Mouse (Mus musculus) layer of hippocampus, adult 2 months (tissue): ENCODE results near the gene Gm6408. TPM values are rescaled to one million over a fixed set of nuclear protein-coding genes. Genes with fewer than 3 reads are reported as not detected.
A peak's percentile ranks its signal among the peaks of the same experiment; 100 is the strongest.
"Not testable (repeated sequence)": the region's sequence is repeated elsewhere in the genome, so short reads cannot be mapped to it uniquely, and the experiment has no call there.

Experiments used
- DNase-seq, 2 experiments: peaks; one replicate each; pipeline ENCODE4 v3.0.0; 2022; ENCODE audit warnings: low spot score in 2 of 2
- H3K27ac ChIP-seq: fragments of 200-600 bp; 2 replicates; pipeline ENCODE4 v1.8.1; 2022
- H3K4me3 ChIP-seq: fragments of 200-600 bp; 2 replicates; pipeline ENCODE4 v1.8.1; 2022; ENCODE audit warnings: mild to moderate bottlenecking
- CTCF ChIP-seq: fragments of 200-600 bp; conservative IDR thresholded peaks from 2 replicates; pipeline ENCODE4 v1.8.1; 2022; ENCODE audit warnings: antibody characterized with exemption, mild to moderate bottlenecking, moderate library complexity
- long read RNA-seq, 2 experiments: library from polyadenylated mRNA; stranded (forward); transcript quantifications; one replicate each; pipeline ENCODE4 v2.0.0; 2021; ENCODE audit warnings: borderline mapping rate in 2 of 2
- total RNA-seq, 2 experiments: library from RNA; stranded (reverse); gene quantifications; 2 replicates each; pipeline ENCODE4 v1.2.3; 2021

Gm6408 gene
- total RNA-seq: not detected
- long read RNA-seq, experiment 1: 0 reads
- long read RNA-seq, experiment 2: 0 reads

DNA sequence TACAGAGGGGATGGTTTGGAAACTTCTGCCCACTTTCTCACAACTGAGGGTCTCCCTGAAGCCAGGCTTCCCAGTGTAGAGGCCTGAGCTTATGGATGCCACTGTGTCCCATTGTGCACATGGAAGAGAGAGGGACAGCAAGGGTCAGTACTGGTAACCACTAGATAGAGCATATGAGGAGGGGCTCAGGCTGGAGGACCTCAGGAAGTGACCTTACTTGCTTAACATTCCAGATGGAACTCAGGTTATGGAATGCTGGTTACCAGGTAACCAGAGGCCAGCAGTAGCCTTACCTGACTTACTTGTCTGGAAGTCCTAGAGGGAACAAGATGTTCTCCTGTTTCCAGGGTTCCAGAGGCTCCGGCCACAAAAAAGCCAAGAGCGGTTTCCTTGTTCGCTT lies at the start of gene Gm6408:
Gene Gm6408, plus strand, starts transcription at position 301 of the 400 bp plus-strand sequence.
- not testable (repeated sequence) for DNase-seq, H3K4me3 ChIP-seq, H3K27ac ChIP-seq

DNA sequence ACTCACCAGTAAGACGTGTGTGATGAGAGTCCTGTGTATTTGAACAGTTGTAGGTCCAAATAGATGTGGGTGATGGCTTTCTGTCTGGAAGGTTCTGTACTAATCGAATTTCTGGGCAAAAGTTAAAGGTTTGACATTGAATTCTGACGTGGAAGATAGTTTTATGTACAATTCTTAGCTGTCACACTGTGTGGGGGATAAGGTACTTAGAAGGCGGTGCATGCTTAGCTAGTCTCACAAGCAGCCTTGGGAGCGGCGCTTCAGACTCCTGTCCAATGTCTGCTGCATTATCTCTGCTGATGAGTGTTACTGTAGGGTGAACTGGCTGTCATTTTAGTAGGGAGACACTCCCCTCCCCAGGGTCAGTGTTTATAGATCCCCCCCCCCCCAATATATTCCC lies 49.3 kb upstream of the Gm6408 start:
- Histone ChIP-seq H3K4me3 (no peak overlapping the region), H3K27ac (peak overlapping the region; percentile 46; the same call in 1 of the 2 replicates)
- peak in 1 of 2 experiments; percentile 6 for DNase-seq
- TF ChIP-seq CTCF: no peak

DNA sequence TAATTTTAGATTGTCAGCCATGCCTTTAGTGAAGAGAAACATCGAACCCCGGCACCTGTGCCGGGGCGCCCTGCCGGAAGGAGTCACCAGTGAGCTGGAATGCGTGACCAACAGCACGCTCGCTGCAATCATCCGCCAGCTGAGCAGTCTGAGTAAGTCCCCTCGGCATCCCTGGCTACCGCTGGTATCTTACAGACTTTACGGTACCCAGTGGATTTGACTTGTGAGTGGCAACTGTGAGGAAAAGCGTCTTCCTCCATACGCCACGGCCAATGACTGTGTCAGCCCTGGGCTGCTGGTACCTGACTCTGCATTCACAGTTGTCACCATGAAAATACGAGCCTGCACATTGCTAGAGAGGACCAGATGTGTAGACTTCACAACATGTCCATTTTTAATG lies 46.4 kb upstream of the Gm6408 start:
- H3K4me3 ChIP-seq: no peak overlapping the region
- TF ChIP-seq CTCF: no peak
- H3K27ac ChIP-seq: no peak overlapping the region
- DNase-seq: no peak

DNA sequence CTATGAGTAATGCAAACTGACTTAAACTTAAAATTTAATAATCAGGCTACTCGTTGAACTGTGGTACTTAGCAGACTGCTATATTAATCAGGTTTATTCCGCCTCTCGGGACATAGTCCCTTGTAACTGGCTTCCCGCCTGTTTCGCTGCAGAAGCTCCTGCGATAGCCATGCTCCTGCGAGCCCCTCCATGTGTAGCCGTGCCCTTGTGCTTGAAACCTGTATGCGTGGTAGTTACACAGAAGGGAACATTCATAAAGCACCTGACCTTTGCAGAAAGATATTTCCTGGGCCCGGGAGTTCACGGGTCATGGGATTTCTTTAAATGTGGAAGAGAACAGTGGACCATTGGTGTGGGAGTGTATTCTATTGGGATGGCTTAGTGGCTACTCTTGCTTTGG lies 45.0 kb upstream of the Gm6408 start:
- DNase-seq: no peak
- no peak overlapping the region for H3K27ac ChIP-seq
- no peak for TF ChIP-seq CTCF
- no peak overlapping the region for H3K4me3 ChIP-seq

DNA sequence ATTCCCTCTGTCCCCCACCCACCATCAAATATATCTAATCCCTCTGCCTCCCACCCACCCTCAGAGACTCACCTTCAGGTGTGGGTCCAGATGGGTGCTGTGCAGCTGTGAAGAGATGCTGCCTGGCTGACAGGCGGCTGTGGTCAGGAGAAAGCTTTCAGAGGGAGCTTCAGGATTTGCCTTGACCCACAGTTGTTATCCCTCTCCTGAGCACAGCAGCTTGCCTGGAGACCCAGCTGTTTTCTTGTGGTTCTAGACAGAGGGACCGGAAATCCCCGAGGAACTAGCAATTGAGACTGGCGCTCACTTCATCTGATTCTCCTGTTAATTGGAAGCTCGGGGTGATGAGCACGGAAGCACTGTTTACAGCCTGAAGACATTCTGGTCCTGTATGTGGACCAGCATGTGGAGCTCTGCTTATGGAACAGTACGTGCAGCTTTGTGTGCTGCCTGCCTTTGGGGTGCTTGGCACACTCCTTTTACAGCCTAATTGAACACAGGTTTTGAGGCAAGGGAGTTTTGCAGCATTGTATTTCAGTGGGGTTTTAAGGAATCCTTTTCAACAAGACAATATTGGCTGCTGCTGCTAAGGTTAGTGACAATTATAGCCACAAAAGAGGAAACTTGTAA lies 42.5 kb upstream of the Gm6408 start:
- Histone ChIP-seq H3K4me3 (no peak overlapping the region), H3K27ac (0 out of 2 replicates have a peak overlapping the region, but pooled peaks have one; percentile 33)
- no peak for DNase-seq
- TF ChIP-seq CTCF: no peak

DNA sequence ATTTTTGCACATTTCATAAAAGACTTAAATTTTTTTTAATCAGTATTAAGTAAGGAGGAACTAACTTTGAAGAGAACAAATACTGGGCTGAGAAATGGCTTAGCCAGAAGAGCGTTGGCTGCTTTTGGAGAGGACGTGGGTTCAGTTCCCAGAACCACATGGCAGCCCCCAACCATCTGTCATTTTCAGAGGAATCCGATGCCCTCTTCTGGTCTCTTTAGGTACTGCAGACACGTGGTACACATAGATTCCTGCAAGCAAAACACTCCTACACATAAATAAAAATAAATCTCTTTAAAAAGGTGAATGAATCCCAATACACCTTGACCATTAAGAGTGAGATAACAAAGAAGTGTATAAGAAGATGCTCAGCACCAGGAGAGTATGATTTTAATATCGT lies 41.5 kb upstream of the Gm6408 start:
- TF ChIP-seq CTCF: peak; percentile 70
- Histone ChIP-seq H3K4me3 (no peak overlapping the region), H3K27ac (no peak overlapping the region)
- DNase-seq: no peak

DNA sequence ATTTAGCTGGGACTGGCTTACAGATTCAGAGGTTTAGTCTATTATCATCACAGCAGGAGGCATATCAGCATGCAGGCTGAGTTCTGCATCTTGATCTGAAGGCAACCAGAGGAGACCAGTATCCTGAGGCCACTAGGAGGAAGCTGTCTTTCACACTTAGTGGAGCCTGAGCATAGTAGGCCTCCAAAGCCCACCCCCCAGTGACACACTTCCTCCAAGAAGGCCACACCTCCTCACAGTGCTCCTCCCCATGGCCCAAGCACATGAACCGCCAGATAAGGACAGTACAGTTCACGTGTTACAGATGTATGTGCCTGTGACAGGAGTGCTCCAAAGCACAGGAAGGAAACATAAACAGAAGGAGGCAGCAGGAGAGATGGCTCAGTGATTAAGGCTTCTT lies 39.0 kb upstream of the Gm6408 start:
- no peak overlapping the region for H3K4me3 ChIP-seq
- no peak overlapping the region for H3K27ac ChIP-seq
- TF ChIP-seq CTCF: no peak
- DNase-seq: no peak

DNA sequence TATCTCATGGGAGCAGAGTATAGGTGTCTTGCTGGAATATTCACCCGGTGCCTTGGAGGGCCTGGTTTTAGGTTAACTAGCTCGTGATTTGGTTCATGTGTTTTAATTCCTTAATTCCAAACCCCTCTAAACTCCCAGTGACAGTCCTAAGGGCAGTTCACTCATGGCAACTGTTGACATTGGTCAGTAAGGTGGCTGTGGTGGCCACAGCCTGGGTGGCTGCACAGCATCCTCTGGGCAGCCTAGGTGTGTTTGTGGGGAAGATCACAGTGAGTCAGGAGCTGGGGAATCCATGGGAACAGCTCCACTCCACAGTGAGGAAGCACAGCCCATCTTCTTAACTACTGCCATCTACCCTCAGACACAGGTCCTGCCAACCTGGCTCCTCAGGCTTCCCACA lies 35.1 kb upstream of the Gm6408 start:
- TF ChIP-seq CTCF: no peak
- Histone ChIP-seq H3K27ac (no peak overlapping the region; the same call in 1 of the 2 replicates), H3K4me3 (no peak overlapping the region)
- DNase-seq: no peak

DNA sequence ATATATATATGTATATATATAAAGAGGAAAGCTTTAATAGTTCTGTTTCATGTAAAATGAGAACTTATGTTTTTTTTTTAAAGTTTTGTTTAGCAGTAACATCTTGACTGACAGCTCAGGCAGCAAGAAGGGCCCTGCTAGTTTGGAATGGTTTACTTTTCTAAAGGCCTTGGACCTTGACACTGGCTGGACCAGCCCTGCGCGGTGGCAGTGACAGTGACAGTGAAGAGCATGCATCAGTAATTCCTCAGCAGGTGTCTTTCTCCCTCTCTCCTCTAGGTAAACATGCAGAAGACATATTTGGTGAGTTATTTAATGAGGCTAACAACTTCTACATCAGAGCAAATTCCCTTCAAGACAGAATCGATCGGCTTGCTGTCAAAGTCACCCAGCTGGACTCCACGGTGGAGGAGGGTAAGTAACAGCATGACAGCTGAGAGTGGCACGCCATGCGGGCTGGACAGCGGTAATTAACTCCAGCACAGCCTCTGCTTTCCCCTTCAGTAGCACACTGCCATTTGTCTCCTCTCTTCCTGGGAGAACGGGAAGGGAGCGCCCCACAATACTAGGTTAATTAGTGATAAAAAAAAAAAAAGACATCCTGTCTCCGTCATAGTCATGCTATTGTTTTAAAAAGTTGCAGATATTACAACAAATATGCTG lies 30.0 kb upstream of the Gm6408 start:
- no peak overlapping the region for H3K4me3 ChIP-seq
- H3K27ac ChIP-seq: no peak overlapping the region
- no peak for TF ChIP-seq CTCF
- no peak for DNase-seq

DNA sequence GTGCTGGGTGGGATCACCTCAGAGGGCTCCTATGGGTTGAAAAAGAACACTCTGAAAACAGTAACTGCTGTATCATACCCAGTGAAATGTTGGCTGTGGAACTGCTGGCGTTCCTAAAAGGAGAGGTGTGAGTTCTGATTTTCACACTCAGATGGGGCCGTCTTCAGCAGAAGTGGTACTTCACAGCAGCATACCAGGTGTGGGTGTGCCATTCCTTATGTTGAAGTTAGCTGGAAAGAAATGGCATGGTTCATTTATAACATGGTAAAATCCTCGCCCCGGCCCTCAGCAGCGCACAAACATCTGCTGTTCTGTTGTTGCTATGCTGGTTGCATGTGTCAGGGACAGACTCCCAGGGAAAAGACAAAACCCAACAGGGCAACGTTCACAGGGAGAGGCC lies 28.2 kb upstream of the Gm6408 start:
- H3K4me3 ChIP-seq: no peak overlapping the region
- H3K27ac ChIP-seq: no peak overlapping the region
- no peak for DNase-seq
- no peak for TF ChIP-seq CTCF

DNA sequence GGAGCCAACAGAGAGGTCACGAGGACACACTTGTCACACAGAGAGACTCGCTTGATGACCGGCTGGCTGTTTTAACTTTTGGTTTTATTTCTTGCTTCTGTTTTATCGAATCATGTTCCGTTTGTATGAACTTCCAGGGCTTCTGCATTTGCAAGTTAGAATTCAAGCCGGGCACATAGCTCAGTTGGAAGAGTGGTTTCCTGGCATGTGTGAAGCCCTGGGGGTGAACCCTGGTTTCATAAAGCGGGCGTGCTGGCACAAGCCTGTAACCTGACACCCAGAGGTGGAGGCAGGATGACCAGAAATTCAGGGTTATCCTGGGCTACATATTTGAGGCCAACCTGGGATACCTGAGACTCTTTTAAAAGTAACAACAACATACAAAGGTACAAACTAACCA lies 20.2 kb upstream of the Gm6408 start:
- Histone ChIP-seq H3K27ac (no peak overlapping the region), H3K4me3 (no peak overlapping the region)
- DNase-seq: no peak
- no peak for TF ChIP-seq CTCF

DNA sequence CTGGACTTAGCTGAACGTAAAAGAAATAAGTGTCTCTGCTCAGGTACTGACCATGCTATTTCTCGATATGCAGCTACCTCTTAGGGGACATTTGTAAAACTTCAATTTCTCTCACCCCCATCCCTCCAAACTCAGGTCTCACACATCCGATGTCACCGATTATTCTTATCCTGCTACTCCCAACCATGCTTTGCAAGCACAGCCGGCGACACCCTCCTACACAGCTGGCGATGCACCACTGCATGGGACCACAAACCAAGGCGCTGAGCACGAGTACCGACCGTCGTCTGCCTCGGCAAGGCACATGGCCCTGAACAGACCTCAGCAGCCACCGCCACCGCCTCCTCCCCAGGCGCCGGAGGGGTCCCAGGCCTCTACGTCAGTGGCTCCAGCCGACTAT lies 15.1 kb upstream of the Gm6408 start:
- no peak for TF ChIP-seq CTCF
- Histone ChIP-seq H3K27ac (no peak overlapping the region), H3K4me3 (no peak overlapping the region)
- no peak for DNase-seq

DNA sequence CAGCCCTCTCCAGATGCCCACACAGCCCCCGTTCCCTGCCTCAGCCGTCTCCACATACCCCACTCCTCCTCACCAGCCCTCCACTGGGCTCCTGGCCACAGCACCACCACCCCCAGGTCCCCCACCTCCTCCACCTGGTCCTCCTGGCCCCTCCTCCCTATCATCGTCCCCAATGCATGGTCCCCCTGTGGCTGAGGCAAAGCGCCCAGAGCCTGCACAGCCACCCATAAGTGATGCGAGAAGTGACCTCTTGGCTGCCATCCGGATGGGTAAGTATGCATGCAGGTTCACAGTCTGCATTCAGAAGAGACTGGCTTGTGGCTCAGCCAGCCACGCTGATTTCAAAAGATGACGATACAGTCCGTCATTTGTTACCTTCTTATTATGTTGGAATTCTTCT lies 13.5 kb upstream of the Gm6408 start:
- no peak for TF ChIP-seq CTCF

DNA sequence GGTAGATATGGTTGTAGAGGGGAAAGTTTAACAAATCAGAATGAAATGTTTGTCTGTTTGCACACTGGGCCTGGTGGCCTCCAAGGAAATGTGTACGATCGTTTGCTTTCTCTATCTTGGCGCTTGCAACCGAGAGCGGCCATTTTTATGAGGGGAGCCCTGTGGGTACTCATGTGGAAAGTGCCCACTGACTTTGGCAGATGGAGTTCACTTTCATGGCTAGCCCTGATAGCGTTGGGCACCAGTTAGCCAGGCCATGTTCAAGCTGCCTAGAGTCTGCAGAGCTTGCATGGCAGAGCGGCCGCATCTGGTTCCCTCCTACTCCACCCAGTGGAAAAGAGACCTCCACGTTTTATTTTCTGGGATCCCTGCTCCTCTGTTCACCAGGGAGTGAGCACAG lies 10.9 kb upstream of the Gm6408 start:
- H3K27ac ChIP-seq: no peak overlapping the region
- TF ChIP-seq CTCF: no peak
- DNase-seq: no peak
- H3K4me3 ChIP-seq: no peak overlapping the region

More for the DNA sequence above, 13.5 kb upstream of the Gm6408 start:
- H3K4me3 ChIP-seq: no peak overlapping the region
- peak overlapping the region; percentile 23; the same call in 1 of the 2 replicates for H3K27ac ChIP-seq
- DNase-seq: no peak
